Mouse (Mus musculus): Measurements from ENCODE around the gene Atf6. TPM values are rescaled to one million over a fixed set of nuclear protein-coding genes. Genes with fewer than 3 reads are reported as not detected.

The Atf6 gene
- polyA plus RNA-seq, 1 experiment from 2014 or later = 9.4 TPM

GRCm38 (mm10) chr1:170689773-170690172 lies 177.8 kb downstream of the Atf6 start:
- ATAC-seq (ENCODE audit: low FRiP score) (no peak), DNase-seq (ENCODE audit: low spot score, missing footprints) (no peak)
- no peak overlapping the region for H3K27ac ChIP-seq (ENCODE audit: low read depth, low read length)
- H3K27me3 ChIP-seq (ENCODE audit: control insufficient read depth, insufficient read depth, low read length) = no peaks in the 10 kb centered on the region
- H3K36me3 ChIP-seq (ENCODE audit: control insufficient read depth, insufficient read depth, low read length) = no peaks in the 10 kb centered on the region
- no peaks in the 10 kb centered on the region for H3K4me1 ChIP-seq (ENCODE audit: control insufficient read depth, insufficient read depth, low read length)
- H3K4me2 ChIP-seq = no peak overlapping the region
- WGBS = 90% methylated on average over 8 of the region's 8 CpGs
- H3K9ac ChIP-seq (ENCODE audit: low read length) = no peak overlapping the region
- no peak overlapping the region for H3K4me3 ChIP-seq (ENCODE audit: low read depth, low read length)
- H3K9me3 ChIP-seq (ENCODE audit: control insufficient read depth, low read length) = no peaks in the 10 kb centered on the region

GRCm38 (mm10) chr1:170683863-170684262 lies 183.7 kb downstream of the Atf6 start:
- WGBS = 78% methylated on average over 6 of the region's 6 CpGs
- no peak overlapping the region for H3K4me3 ChIP-seq (ENCODE audit: low read depth, low read length)
- no peak overlapping the region for H3K4me2 ChIP-seq
- H3K9me3 ChIP-seq (ENCODE audit: control insufficient read depth, low read length) = no peaks in the 10 kb centered on the region
- H3K27me3 ChIP-seq (ENCODE audit: control insufficient read depth, insufficient read depth, low read length) = no peaks in the 10 kb centered on the region
- ATAC-seq (ENCODE audit: low FRiP score) (no peak), DNase-seq (ENCODE audit: low spot score, missing footprints) (no peak)
- H3K9ac ChIP-seq (ENCODE audit: low read length) = no peak overlapping the region
- no peaks in the 10 kb centered on the region for H3K4me1 ChIP-seq (ENCODE audit: control insufficient read depth, insufficient read depth, low read length)
- no peak overlapping the region for H3K27ac ChIP-seq (ENCODE audit: low read depth, low read length)
- H3K36me3 ChIP-seq (ENCODE audit: control insufficient read depth, insufficient read depth, low read length) = no peaks in the 10 kb centered on the region

- no peak for DNase-seq (ENCODE audit: low spot score, missing footprints)
- Histone ChIP-seq H3K9me3 (ENCODE audit: control insufficient read depth, low read length) (no peaks in the 10 kb centered on the region), H3K4me1 (ENCODE audit: control insufficient read depth, insufficient read depth, low read length) (no peaks in the 10 kb centered on the region), H3K27ac (ENCODE audit: low read depth, low read length) (no peak overlapping the region), H3K9ac (ENCODE audit: low read length) (no peak overlapping the region), H3K27me3 (ENCODE audit: control insufficient read depth, insufficient read depth, low read length) (no peaks in the 10 kb centered on the region), H3K36me3 (ENCODE audit: control insufficient read depth, insufficient read depth, low read length) (no peaks in the 10 kb centered on the region), H3K4me2 (no peak overlapping the region), H3K4me3 (ENCODE audit: low read depth, low read length) (no peak overlapping the region)
- 80% methylated on average over 2 of the region's 2 CpGs for WGBS
- no peak for ATAC-seq (ENCODE audit: low FRiP score)
Observed at GRCm38 (mm10) chr1:170679624-170680023, 187.9 kb downstream of the Atf6 start.

- no peak overlapping the region for H3K4me2 ChIP-seq
- H3K9ac ChIP-seq (ENCODE audit: low read length) = no peak overlapping the region
- no peaks in the 10 kb centered on the region for H3K9me3 ChIP-seq (ENCODE audit: control insufficient read depth, low read length)
- no peak for DNase-seq (ENCODE audit: low spot score, missing footprints)
- H3K27me3 ChIP-seq (ENCODE audit: control insufficient read depth, insufficient read depth, low read length) = no peaks in the 10 kb centered on the region
- 73% methylated on average over 4 of the region's 4 CpGs for WGBS
- H3K27ac ChIP-seq (ENCODE audit: low read depth, low read length) = no peak overlapping the region
- no peak overlapping the region for H3K4me3 ChIP-seq (ENCODE audit: low read depth, low read length)
- H3K36me3 ChIP-seq (ENCODE audit: control insufficient read depth, insufficient read depth, low read length) = no peaks in the 10 kb centered on the region
- no peaks in the 10 kb centered on the region for H3K4me1 ChIP-seq (ENCODE audit: control insufficient read depth, insufficient read depth, low read length)
- no peak for ATAC-seq (ENCODE audit: low FRiP score)
Observed at GRCm38 (mm10) chr1:170678861-170679260, 188.7 kb downstream of the Atf6 start.

- Histone ChIP-seq H3K9ac (ENCODE audit: low read length) (no peak overlapping the region), H3K27me3 (ENCODE audit: control insufficient read depth, insufficient read depth, low read length) (no peaks in the 10 kb centered on the region), H3K4me3 (ENCODE audit: low read depth, low read length) (no peak overlapping the region), H3K36me3 (ENCODE audit: control insufficient read depth, insufficient read depth, low read length) (no peaks in the 10 kb centered on the region), H3K27ac (ENCODE audit: low read depth, low read length) (no peak overlapping the region), H3K4me2 (no peak overlapping the region), H3K4me1 (ENCODE audit: control insufficient read depth, insufficient read depth, low read length) (no peaks in the 10 kb centered on the region), H3K9me3 (ENCODE audit: control insufficient read depth, low read length) (no peaks in the 10 kb centered on the region)
- WGBS = 93% methylated on average over 4 of the region's 4 CpGs
- no peak for ATAC-seq (ENCODE audit: low FRiP score)
- no peak for DNase-seq (ENCODE audit: low spot score, missing footprints)
Observed at GRCm38 (mm10) chr1:170677681-170678080, 189.9 kb downstream of the Atf6 start.

GRCm38 (mm10) chr1:170674184-170674775 lies 193.3 kb downstream of the Atf6 start:
- Histone ChIP-seq H3K27me3 (ENCODE audit: control insufficient read depth, insufficient read depth, low read length) (no peaks in the 10 kb centered on the region), H3K36me3 (ENCODE audit: control insufficient read depth, insufficient read depth, low read length) (no peaks in the 10 kb centered on the region), H3K4me3 (ENCODE audit: low read depth, low read length) (no peak overlapping the region), H3K9ac (ENCODE audit: low read length) (no peak overlapping the region), H3K27ac (ENCODE audit: low read depth, low read length) (no peak overlapping the region), H3K9me3 (ENCODE audit: control insufficient read depth, low read length) (no peaks in the 10 kb centered on the region), H3K4me1 (ENCODE audit: control insufficient read depth, insufficient read depth, low read length) (no peaks in the 10 kb centered on the region), H3K4me2 (no peak overlapping the region)
- WGBS = 75% methylated on average over 9 of the region's 9 CpGs
- ATAC-seq (ENCODE audit: low FRiP score) (no peak), DNase-seq (ENCODE audit: low spot score, missing footprints) (no peak)

- H3K27me3 ChIP-seq (ENCODE audit: control insufficient read depth, insufficient read depth, low read length) = no peaks in the 10 kb centered on the region
- H3K27ac ChIP-seq (ENCODE audit: low read depth, low read length) = no peak overlapping the region
- no peak overlapping the region for H3K4me2 ChIP-seq
- H3K4me1 ChIP-seq (ENCODE audit: control insufficient read depth, insufficient read depth, low read length) = no peaks in the 10 kb centered on the region
- WGBS = 89% methylated on average over 7 of the region's 7 CpGs
- H3K4me3 ChIP-seq (ENCODE audit: low read depth, low read length) = no peak overlapping the region
- H3K36me3 ChIP-seq (ENCODE audit: control insufficient read depth, insufficient read depth, low read length) = no peaks in the 10 kb centered on the region
- DNase-seq (ENCODE audit: low spot score, missing footprints) (no peak), ATAC-seq (ENCODE audit: low FRiP score) (no peak)
- no peak overlapping the region for H3K9ac ChIP-seq (ENCODE audit: low read length)
- no peaks in the 10 kb centered on the region for H3K9me3 ChIP-seq (ENCODE audit: control insufficient read depth, low read length)
Observed at GRCm38 (mm10) chr1:170665200-170665599, 202.4 kb downstream of the Atf6 start.

GRCm38 (mm10) chr1:170664620-170665185 lies 202.9 kb downstream of the Atf6 start:
- H3K27ac ChIP-seq (ENCODE audit: low read depth, low read length) = no peak overlapping the region

GRCm38 (mm10) chr1:170659260-170659659 lies 208.3 kb downstream of the Atf6 start:
- DNase-seq (ENCODE audit: low spot score, missing footprints) = no peak
- 93% methylated on average over 13 of the region's 13 CpGs for WGBS

More at GRCm38 (mm10) chr1:170664620-170665185, 202.9 kb downstream of the Atf6 start:
- H3K4me1 ChIP-seq (ENCODE audit: control insufficient read depth, insufficient read depth, low read length) = no peaks in the 10 kb centered on the region
- ATAC-seq (ENCODE audit: low FRiP score) (no peak), DNase-seq (ENCODE audit: low spot score, missing footprints) (no peak)
- no peaks in the 10 kb centered on the region for H3K9me3 ChIP-seq (ENCODE audit: control insufficient read depth, low read length)
- H3K36me3 ChIP-seq (ENCODE audit: control insufficient read depth, insufficient read depth, low read length) = no peaks in the 10 kb centered on the region
- WGBS = 88% methylated on average over 11 of the region's 11 CpGs
- no peak overlapping the region for H3K4me3 ChIP-seq (ENCODE audit: low read depth, low read length)
- no peak overlapping the region for H3K4me2 ChIP-seq
- H3K9ac ChIP-seq (ENCODE audit: low read length) = no peak overlapping the region
- H3K27me3 ChIP-seq (ENCODE audit: control insufficient read depth, insufficient read depth, low read length) = no peaks in the 10 kb centered on the region

More at GRCm38 (mm10) chr1:170659260-170659659, 208.3 kb downstream of the Atf6 start:
- no peaks in the 10 kb centered on the region for H3K9me3 ChIP-seq (ENCODE audit: control insufficient read depth, low read length)
- no peak overlapping the region for H3K27ac ChIP-seq (ENCODE audit: low read depth, low read length)
- no peak for ATAC-seq (ENCODE audit: low FRiP score)
- H3K4me2 ChIP-seq = no peak overlapping the region
- no peak overlapping the region for H3K4me3 ChIP-seq (ENCODE audit: low read depth, low read length)
- H3K36me3 ChIP-seq (ENCODE audit: control insufficient read depth, insufficient read depth, low read length) = no peaks in the 10 kb centered on the region
- H3K9ac ChIP-seq (ENCODE audit: low read length) = no peak overlapping the region
- H3K4me1 ChIP-seq (ENCODE audit: control insufficient read depth, insufficient read depth, low read length) = peaks cover 16% of the 10 kb centered on the region
- no peaks in the 10 kb centered on the region for H3K27me3 ChIP-seq (ENCODE audit: control insufficient read depth, insufficient read depth, low read length)

Measured in midbrain, embryonic 11.5 days (tissue).